Mouse (Mus musculus): Measurements from ENCODE around the gene Shc3.

Shc3 gene

DNA sequence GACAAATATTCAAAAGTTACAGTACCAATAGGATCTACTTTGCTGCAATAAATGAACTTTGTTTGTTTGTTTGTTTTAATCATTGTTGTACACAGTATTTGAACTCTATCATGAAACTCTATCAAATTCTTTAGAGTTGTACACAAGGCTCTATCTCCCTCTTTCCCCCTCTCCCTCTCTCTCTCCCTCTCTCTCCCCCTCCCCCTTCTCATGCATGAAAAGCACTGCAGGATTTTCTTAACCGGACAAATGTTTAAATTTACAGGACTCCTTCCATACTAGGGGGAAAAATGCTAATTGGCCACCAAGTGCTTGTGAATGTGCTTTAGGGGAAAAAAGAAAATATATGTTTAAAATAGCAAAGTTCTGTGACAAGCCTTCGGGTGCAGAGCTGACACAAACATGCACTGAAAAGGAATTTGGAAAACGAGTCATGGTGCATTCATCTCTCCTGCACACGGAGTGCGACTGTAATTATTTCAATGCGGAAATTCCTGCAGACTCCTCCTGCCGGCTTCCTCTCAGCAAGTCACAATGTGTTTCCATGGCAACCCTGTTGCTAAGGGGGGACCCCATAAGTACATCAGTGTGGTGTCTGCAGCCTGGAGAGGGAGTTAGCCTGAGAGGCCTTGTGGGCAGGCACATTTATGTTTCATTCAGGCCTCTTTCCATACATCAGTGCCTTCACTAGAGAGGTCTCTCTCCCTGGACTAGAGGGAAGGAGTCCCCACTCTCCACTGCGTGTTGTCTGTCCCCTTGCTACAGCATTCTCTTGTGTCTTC, 11.2 kb upstream of the Shc3 start:
- in situ Hi-C loops (cut with MboI; ENCODE audit: low pct_unique_long_range_greater_than_20kb in 1 of 2, low sequenced_read_pairs in 2 of 2, unreplicated experiment in 1 of 2), result no loop called here

DNA sequence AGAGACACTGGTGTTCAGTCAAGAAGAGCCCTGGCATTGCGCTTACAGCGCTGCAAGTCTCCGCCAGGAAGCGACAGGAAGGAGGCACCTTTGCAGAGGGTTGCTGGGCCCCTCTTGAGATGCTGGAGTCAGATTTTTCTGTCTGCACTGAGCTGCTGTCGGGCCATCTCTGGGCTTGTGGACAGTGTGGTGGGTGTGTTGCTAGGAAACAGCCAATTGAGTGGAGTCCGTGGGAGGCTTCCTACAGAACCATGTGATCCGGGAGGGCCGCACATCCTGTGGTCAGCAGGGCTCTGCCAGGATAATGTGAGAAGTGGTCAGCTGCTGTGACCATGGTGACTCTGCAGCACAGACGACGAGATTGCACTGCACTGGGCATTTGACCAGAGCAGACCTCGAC, 4.6 kb upstream of the Shc3 start:
- in situ Hi-C loops (cut with MboI; ENCODE audit: low pct_unique_long_range_greater_than_20kb in 1 of 2, low sequenced_read_pairs in 2 of 2, unreplicated experiment in 1 of 2), result no loop called here

DNA sequence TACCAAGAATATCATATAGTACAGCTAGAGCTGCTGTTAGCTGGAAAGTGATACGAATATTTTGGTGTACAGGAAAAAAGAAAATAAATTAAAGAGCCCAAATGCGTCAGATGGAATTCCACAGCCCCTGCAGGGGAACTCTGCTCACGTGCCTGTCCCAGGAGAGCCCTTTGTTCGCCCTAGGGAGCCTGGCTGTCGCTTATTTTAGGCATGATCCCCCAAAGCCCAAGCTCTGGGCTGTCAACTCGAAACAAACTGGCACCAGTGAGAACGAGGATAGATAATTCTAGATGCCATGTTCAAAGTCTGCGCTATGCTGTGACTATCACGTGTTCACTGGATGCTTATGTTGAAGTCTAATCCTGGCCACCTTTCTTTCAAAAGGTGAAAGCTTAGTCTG, 892 bp upstream of the Shc3 start:
- in situ Hi-C loops (cut with MboI; ENCODE audit: low pct_unique_long_range_greater_than_20kb in 1 of 2, low sequenced_read_pairs in 2 of 2, unreplicated experiment in 1 of 2), result no loop called here

DNA sequence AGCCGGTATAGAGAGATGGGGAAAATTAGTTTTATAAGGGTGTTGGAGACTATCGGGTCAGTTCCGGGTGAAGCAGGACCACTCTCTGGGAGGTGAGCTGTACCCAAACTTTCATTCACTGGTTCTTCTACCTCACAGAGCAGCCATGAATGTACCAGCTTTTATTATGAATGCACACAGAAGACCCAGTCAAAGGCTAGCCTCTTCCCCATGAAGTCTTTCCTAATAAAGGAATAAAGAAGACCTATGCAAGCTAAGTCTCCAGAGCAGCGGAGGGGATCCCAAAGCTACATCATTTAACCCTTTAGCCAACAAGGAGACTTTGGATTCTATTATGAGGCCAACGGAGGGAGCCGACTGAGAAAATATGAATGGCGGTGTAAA, 458 bp upstream of the Shc3 start:
- in situ Hi-C loops (cut with MboI; ENCODE audit: low pct_unique_long_range_greater_than_20kb in 1 of 2, low sequenced_read_pairs in 2 of 2, unreplicated experiment in 1 of 2), result no loop called here

DNA sequence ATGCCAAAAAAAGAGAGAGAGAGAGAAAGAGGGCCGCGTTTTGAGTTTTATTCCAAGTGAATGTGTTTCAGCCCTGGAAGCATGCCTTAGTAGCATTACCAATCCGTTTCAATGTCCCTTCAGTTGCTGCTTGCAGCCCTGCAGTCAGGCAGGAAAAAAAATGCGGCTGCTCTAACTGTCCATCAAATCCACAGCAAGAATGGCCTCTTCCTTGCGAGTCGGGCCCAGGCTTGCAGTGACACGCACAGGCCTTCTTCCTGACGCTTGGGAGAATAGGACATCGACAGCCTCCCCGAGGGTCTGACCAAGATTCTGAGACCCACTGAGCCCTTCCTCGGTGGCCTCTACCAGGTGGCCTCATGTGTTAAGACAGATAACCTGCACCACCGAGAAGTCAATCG, 718 bp downstream of the Shc3 start:
- in situ Hi-C loops (cut with MboI; ENCODE audit: low pct_unique_long_range_greater_than_20kb in 1 of 2, low sequenced_read_pairs in 2 of 2, unreplicated experiment in 1 of 2), result no loop called here

DNA sequence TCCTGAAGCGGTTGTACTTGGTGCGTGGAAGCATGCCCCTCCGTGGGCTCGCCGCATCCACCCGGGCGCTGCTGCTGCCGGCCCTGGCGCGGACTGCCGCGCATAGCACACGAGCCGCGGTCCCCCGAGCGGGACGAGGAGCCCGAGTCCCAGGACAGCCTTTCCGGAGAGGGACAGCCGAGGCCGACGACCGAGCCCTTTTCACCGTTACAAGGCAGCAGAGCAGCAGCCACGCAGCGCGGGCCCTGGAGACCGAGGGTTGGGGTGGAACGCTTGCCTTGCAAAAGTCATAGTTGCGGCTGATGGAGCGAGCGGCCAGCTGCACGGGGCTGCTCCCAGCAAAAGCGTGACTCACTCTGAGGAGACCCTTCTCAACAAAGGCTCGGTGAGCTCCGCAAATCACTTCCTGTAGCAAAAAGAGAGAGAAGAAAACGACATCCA, 1.8 kb downstream of the Shc3 start:
- in situ Hi-C loops (cut with MboI; ENCODE audit: low pct_unique_long_range_greater_than_20kb in 1 of 2, low sequenced_read_pairs in 2 of 2, unreplicated experiment in 1 of 2), result no loop called here

DNA sequence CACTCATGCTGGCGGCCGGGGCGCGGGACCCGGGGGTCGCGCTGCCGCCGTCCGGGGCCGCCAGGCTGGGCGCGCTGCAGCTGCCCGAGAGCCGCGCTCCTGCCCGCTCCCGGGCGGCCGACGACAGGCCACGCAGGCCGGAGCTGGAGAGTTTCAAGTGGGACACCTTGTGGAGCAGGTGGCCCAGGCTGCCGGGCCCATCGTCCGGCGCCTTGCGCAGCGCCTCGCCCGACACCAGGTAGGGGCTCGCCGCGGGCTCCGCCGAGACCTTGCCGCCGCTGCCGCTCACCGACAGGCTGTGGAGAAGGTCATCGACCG, 2.2 kb downstream of the Shc3 start:
- in situ Hi-C loops (cut with MboI; ENCODE audit: low pct_unique_long_range_greater_than_20kb in 1 of 2, low sequenced_read_pairs in 2 of 2, unreplicated experiment in 1 of 2), result no loop called here

DNA sequence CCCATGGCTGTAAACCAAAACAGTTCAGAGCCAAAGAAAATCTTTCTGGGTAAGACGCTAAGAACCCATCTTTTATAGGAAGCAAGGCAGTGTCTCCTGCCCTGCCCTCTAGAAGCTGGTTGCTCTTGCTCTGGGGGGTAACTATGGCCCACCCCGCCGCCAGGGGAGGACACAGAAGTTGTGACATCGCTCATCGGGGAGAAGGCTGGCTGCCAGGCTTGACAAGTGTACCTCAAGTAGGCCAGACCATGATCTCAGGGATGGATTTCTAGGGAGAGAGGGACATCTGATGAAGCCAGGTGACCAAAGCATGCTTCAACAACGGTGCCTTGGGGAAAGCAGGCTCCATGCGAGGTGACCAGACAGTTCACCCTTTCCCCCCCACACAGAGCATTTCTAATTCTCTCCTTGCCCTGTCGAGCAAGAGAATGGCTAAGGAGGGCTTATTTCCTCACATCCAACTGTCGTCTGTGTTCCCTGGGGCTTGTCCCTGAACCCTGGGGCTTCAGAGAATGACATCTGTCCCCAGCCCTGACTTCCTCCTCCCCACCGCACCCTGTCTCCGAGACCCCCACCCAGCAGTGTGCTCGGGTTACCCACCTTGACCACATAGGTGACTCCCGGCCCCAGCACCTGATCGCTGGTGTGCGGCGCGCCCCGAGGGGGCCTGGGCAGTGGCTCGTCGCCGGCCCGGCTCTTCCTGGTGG, 2.7 kb downstream of the Shc3 start:
- in situ Hi-C loops (cut with MboI; ENCODE audit: low pct_unique_long_range_greater_than_20kb in 1 of 2, low sequenced_read_pairs in 2 of 2, unreplicated experiment in 1 of 2), result no loop called here

DNA sequence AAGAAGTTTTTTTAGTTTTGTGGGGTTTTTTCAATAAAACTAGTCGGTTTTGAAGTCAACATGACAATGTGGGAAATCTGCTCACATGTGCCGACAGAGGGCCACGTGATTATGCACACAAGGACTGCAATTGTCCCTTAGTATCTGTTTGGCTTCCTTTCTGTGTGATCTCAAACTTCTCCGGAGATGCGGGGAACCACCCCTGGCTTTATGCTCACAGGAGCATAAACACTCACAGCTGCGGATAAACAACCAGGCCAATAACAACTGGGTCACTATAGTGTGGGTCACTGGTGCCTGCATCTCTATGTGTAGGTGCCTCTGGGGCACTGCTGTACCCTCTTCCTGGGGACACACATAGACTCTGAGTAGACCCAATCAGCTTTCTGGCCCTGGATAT, 4.5 kb downstream of the Shc3 start:
- in situ Hi-C loops (cut with MboI; ENCODE audit: low pct_unique_long_range_greater_than_20kb in 1 of 2, low sequenced_read_pairs in 2 of 2, unreplicated experiment in 1 of 2), result no loop called here

DNA sequence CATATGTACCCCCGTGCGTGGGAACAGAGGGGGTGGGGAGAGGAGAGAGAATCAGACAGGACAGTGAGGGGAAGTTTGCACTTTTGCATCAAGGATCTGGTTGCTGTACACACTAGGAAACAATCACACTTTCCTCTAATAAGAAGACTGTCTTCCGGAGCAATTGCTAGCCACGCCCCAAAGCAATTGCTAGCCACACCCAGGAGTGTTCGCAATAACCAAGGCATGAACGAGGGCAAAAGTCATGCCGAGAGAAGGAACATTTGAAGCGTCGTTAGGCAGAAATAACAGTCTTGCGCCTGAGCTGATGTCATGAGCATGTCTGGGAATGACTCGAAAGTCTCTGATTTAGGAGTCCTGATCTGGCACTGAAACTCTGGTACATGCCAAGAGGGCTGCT, 15.9 kb downstream of the Shc3 start:
- in situ Hi-C loops (cut with MboI; ENCODE audit: low pct_unique_long_range_greater_than_20kb in 1 of 2, low sequenced_read_pairs in 2 of 2, unreplicated experiment in 1 of 2), result no loop called here

DNA sequence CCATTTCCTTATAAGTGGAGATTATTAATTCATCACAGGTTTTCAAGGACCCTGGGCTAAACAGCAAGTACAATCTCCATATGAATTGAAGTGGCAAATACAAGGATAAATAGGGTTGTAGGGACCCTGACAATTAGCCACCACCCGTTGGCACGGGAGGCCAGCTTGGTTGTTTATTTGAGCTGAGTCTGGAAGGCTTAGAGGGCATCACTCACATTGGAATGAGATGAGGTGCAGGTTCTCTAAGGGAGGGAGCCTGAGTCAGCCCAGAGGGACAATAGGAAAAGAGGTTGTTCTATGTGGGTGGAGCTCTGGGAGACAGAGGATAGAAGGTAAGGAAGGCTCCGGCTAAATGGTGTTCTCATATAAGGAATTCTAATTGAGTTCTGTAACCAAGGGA, 17.0 kb downstream of the Shc3 start:
- in situ Hi-C loops (cut with MboI; ENCODE audit: low pct_unique_long_range_greater_than_20kb in 1 of 2, low sequenced_read_pairs in 2 of 2, unreplicated experiment in 1 of 2), result no loop called here

DNA sequence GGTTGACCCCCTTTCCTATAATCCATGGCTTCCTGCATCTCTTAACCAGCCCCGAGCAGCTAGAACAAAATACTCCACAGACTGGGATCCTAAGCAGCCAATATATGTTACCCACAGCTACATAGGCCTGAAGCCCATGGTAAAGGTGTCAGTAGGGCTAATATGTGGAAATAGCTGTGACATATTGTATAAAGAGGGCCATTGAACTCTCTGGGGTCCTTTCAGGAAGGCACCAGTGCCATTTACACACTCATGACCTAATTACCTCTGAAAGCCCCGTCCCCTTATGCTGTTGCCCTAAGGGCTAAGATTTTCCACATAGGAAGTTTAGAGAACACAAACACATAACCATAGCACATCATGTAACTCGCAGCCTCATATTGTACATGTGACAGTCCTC, 17.4 kb downstream of the Shc3 start:
- in situ Hi-C loops (cut with MboI; ENCODE audit: low pct_unique_long_range_greater_than_20kb in 1 of 2, low sequenced_read_pairs in 2 of 2, unreplicated experiment in 1 of 2), result no loop called here

DNA sequence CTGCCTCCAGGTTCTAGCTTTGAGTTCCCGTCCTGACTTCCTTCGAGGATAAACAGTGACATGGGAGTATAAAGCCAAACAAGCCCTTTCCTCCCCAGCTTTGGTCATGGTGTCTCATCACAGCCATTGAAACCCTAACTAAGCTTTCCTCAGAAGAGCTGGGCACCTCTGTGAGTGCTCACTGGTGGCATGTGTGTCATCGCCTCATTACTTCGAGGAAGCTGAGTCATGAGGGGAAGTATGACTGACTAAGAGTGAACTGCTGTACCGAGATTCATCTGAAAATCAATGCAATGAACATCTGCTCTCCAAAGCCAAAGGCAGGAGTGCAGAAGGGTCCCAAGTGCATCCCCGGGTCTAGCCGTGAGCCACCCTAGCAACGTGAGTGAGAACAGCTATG, 29.4 kb downstream of the Shc3 start:
- in situ Hi-C loops (cut with MboI; ENCODE audit: low pct_unique_long_range_greater_than_20kb in 1 of 2, low sequenced_read_pairs in 2 of 2, unreplicated experiment in 1 of 2), result no loop called here

DNA sequence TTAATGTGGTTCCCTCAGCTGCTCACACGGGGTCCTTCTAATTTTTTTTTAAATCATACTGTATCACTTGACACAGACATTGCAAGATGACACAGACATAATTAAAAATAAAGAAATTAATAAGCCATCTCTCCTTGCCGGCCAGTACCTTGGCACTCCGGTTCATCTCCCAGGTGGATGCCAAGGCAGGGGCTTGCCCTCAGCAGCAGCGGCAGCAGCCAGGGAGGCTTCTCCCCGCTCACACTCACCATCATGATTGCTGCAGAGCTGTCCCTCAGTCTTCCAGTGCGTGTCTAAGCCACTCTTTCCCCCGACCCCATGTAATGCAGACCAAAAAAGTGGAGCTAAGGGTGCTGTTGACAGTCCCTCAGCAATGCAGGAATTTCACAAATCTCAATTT, 33.9 kb downstream of the Shc3 start:
- in situ Hi-C loops (cut with MboI; ENCODE audit: low pct_unique_long_range_greater_than_20kb in 1 of 2, low sequenced_read_pairs in 2 of 2, unreplicated experiment in 1 of 2), result no loop called here

DNA sequence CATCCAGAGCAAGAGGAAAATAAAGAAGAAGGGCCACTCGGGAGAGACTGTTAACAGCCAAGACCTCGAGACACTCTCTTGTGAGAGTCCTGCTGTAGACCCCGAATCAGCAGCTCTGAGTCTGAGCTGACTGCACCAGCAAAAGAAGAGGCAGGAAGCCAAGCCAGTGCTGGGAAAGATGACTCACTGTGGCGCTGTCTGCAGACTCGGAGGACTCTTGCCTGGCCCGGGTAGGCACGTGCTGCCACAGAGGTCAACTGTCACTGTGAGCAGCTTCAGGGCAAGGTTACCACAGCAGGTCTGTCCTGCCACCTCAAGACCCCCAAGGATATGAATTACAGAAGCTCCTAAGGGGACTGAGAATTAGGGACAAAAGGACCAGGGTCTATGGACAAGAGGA, 42.7 kb downstream of the Shc3 start:
- in situ Hi-C loops (cut with MboI; ENCODE audit: low pct_unique_long_range_greater_than_20kb in 1 of 2, low sequenced_read_pairs in 2 of 2, unreplicated experiment in 1 of 2), result no loop called here

DNA sequence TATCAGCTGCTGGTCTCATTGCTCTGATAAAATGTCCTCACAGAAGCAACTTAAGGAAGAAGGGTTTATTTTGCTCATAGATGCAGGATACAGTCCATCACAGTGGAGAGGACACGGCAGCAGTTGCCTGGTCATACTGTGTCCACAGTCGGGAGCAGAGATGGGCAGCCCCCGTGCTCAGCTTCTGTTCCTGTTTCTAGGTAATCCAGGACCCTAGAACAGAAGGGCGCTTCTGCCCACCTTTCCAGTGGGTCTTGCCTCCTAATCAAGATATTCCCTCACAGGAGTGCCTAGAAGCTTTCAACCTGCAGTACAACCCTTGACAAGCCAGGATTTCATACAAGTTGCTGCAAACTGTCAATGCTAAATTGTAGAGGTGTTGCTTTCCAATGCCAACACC, 44.9 kb downstream of the Shc3 start:
- in situ Hi-C loops (cut with MboI; ENCODE audit: low pct_unique_long_range_greater_than_20kb in 1 of 2, low sequenced_read_pairs in 2 of 2, unreplicated experiment in 1 of 2), result no loop called here

DNA sequence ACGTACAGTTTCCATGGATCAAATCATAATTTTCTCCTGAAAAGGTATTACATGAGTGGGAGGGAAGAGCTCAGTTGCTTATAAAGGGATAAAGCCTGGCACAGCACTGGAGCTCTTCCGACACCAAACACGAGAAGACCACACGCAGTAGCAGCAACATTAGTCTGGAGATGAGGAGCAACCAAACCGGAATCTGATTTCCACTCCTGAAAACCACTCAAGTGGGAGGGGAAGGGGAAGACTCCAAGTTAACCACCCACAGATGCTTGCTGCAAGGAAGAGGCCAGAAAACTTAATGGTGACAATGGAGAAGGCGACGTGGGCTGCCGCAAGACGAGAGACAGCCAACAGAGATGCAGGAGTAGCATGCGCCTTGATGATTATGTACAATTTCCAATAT, 45.9 kb downstream of the Shc3 start:
- in situ Hi-C loops (cut with MboI; ENCODE audit: low pct_unique_long_range_greater_than_20kb in 1 of 2, low sequenced_read_pairs in 2 of 2, unreplicated experiment in 1 of 2), result no loop called here

DNA sequence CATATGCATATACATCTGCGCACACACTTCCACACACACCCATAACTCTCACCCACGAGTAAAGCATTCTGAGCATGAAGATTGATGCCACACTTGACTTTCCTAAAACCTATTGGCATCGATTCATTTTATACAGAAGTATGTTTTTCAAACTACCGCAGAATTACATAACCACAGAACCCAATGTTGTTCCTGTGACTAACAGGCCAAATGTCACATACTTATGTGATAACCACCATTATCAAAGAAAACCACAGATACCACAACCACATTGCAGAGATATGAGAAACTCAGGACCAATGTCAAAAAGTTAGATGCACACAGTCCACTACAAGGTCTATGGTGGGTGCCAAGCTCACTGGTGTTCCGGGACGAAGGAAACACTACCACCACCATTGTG, 50.3 kb downstream of the Shc3 start:
- in situ Hi-C loops (cut with MboI; ENCODE audit: low pct_unique_long_range_greater_than_20kb in 1 of 2, low sequenced_read_pairs in 2 of 2, unreplicated experiment in 1 of 2), result no loop called here

DNA sequence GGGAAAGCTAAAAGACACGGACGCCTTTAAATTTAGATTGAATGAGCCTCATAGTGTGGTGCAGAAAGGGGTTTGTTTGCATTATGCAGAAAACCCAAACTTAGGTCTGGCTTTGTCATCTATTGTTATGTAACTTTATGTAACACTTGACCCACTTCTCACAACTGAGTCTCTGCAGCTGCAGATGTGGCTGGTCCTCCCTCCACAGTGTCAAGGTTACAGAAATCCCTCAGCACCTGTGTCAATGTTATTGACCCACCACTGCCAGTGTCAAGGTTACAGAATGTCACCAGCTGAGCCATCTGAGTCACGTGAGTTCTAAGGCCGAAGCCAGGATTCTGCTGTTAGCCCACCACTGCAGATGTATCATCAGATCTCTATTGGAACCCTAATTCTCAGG, 51.3 kb downstream of the Shc3 start:
- in situ Hi-C loops (cut with MboI; ENCODE audit: low pct_unique_long_range_greater_than_20kb in 1 of 2, low sequenced_read_pairs in 2 of 2, unreplicated experiment in 1 of 2), result no loop called here

DNA sequence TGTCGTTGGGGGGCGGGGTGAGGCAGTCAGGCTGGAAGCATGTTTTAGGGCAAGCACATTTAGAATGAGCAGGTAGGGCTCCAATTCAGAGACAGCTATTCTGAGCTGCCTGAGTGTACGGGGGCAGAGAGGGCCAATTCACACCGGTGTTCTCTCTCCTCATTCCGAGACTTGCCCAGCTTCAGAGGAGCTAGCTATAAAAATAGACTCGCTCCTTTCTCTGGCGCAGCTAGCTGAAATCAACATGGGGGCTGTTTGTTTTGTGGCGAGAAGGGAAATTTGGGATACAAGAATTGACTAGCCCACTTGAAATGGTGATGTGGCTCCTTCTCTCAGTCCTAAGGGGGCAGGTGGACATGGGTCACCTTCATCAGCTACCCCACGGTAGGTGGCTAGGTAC, 60.4 kb downstream of the Shc3 start:
- in situ Hi-C loops (cut with MboI; ENCODE audit: low pct_unique_long_range_greater_than_20kb in 1 of 2, low sequenced_read_pairs in 2 of 2, unreplicated experiment in 1 of 2), result no loop called here
